Mouse (Mus musculus) large intestine, adult 2 months (tissue): ENCODE measurements around the gene Gm9887. TPM values are rescaled to one million over a fixed set of nuclear protein-coding genes. Genes with fewer than 3 reads are reported as not detected.
"Not testable (repeated sequence)": the region's sequence is repeated elsewhere in the genome, so short reads cannot be mapped to it uniquely, and the experiment has no call there.

ENCODE experiments used
- DNase-seq: peaks from one replicate; pipeline ENCODE4 v3.0.0-alpha.2; 2012; ENCODE audit warnings: low read depth, low spot score
- WGBS: fragments of 180-500 bp; shearing (Covaris S2); methylation state at CpG from one replicate; pipeline ENCODE4 v1.1.7; 2018; 5-methylcytosine and 5-hydroxymethylcytosine counted together
- polyA plus RNA-seq: library from polyadenylated mRNA; depleted of rRNA; stranded (reverse); fragments of >200 nt; gene quantifications from 2 replicates; pipeline ENCODE4 v1.2.3, GENCODE M21; 2012; rRNA removed

The Gm9887 gene
- polyA plus RNA-seq, 1 experiment, result 0.67 TPM

- 3% methylated on average over 32 of the region's 32 CpGs for WGBS
- no peak for DNase-seq
Measured at GRCm38 (mm10) chr12:69363899-69364762, 8.1 kb downstream of the Gm9887 start.

DNA sequence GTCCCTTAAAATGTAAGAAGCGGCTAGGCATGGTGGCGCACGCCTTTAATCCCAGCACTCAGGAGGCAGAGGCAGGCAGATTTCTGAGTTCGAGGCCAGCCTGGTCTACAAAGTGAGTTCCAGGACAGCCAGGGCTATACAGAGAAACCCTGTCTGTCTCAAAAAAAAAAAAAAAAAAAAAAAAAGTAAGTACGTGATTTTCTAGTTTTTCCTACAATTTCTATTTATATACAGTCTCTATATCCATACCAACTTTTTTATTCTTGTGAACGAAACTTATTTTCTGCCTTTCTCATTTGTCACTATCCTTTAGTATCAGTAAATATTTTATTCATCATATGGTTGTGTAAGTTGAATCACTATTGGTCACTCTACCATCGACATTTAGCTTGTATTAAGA, 9.1 kb downstream of the Gm9887 start:
- 95% methylated on average over 7 of the region's 7 CpGs for WGBS
- not testable (repeated sequence) for DNase-seq

GRCm38 (mm10) chr12:69362388-69362787, 9.9 kb downstream of the Gm9887 start:
- WGBS, result 54% methylated on average over 4 of the region's 4 CpGs
- DNase-seq, result no peak

DNA sequence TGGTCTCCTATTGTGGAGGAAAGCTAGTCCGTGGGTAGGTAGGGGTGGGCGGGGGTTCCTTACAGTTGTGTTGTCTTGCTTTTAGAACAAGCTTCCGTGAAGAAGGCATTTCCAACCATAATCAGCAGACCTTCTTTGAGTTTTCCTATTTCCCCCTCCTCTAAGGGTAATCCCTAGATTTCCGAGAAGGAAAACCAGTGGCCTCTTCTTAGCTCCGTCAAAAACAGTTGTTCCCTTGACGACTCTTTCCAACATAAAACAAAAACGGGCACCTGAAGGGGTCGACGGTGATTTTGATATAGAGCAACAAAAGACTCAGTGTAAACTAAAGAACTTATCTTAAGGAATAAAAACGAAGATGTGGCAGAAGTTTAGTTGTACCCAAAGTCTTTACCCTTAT, 10.3 kb downstream of the Gm9887 start:
- DNase-seq, result no peak
- WGBS, result 4% methylated on average over 10 of the region's 10 CpGs

DNA sequence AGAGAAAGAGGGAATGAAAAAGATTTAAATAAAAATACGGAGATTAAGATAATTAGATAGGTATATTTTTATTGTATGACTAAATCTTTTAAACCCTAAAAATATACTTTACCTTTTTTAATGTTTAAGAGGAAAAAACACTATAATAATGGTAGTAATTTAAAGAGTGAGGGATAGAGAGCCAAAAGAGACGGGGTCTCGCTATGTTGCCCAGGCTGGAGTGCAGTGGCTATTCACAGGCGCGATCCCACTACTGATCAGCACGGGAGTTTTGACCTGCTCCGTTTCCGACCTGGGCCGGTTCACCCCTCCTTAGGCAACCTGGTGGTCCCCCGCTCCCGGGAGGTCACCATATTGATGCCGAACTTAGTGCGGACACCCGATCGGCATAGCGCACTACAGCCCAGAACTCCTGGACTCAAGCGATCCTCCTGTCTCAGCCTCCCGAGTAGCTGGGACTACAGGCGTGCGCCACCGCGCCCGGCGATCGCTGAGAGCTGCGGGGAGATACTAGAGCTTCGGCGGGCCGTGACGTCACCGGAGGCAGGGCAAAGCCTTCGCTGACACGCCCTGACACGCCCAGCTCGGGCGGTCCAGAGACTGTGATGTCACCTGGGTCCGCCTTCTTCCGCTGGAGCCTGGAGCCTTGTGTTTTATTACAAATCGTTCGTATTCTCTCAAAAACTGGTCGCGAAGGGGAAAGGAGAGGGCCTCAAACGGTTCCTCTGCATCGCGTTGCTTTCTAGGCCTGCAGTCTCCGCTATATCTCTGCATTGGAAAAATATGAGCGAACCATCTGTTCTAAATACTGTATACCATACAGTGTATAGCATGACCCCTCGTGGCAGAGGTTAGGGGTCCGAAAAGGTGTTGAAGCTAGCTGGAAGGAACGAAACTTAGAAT, 11.0 kb downstream of the Gm9887 start:
- DNase-seq, result peak; percentile 88
- WGBS, result under 1% methylated on average over 43 of the region's 50 CpGs

DNA sequence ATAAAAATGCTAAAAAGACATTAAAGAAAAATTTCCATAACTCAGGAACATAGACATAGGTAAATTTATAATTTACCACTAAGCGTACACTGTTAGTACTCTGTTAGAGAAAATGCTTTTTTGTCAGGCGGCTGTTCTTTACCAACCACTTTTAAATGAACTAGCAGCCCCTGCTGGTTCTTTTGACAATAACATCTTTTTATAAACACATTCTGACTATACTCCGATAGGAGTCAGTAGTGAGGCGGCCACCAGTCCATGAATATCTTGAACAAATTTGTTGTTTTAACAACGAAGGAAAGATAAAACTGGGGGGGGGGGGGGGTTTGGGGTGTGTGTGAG, 11.6 kb downstream of the Gm9887 start:
- DNase-seq, result no peak
- WGBS, result 11% methylated on average over 5 of the region's 5 CpGs

DNA sequence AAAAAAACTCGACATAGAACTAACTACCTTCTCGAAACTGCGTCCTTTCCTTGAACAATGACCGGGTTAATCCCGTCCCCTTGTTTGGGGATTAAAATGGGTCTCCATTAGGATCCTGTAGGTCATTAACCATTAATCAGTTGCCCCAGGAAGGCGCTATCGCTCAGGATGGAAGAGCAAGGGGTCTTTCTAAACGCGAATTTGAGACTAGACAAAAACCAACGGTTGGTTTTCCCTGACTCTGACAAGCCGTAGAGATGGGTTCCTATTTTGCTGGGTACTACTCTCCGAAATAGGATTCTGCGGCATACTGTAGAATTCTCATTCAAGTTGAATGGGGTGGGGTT, 15.0 kb downstream of the Gm9887 start:
- WGBS, result 4% methylated on average over 13 of the region's 13 CpGs
- DNase-seq, result no peak

- under 1% methylated on average over 46 of the region's 50 CpGs for WGBS
- DNase-seq, result peak; percentile 85
Measured at GRCm38 (mm10) chr12:69356546-69357299, 15.5 kb downstream of the Gm9887 start, which contains the start of gene Nemf. Gene Nemf (minus strand): TSS chr12:69357165.

DNA sequence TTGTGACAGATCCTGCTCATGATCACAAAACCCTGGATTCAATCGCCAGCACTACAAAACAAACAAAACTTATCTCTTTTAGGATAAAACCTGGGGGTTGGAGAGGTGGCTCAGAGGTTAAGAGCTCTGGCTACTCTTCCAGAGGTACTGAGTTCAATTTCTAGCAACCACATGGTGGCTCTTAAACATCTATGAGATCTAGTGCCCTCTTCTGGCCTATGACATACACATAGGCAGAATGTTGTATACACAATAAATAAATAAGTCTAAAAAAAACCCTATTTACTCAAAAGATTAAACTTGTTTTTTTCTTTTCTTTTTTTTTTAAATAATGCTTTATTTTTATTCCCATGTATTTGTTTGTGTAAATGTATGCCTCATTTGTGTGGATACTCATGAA, 20.6 kb downstream of the Gm9887 start:
- 71% methylated on average over 1 of the region's 1 CpGs for WGBS
- no peak for DNase-seq

GRCm38 (mm10) chr12:69349928-69350327, 22.3 kb downstream of the Gm9887 start:
- WGBS, result 72% methylated on average over 2 of the region's 2 CpGs
- DNase-seq, result no peak

GRCm38 (mm10) chr12:69333547-69333946, 38.7 kb downstream of the Gm9887 start:
- no peak for DNase-seq
- WGBS, result 83% methylated on average over 2 of the region's 2 CpGs

DNA sequence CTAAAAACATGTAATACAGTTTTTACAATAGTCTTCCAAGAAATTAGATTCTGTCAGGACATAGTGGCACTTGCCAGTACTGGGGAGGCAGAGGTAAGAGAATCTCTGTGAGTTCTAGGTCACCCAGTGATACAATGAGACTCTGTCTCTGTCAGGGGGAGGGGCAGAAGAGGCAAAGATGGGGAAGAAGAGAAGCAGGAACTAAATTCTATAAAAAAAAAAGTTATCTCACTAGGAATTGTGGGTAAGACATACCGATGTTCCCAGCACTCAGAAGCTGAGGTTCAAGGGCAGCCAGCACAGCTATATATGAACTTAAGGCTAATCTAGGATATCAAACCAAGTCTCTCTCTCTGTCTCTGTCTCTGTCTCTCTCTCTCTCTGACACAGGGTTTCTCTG, 40.1 kb downstream of the Gm9887 start:
- no peak for DNase-seq
- WGBS, result 49% methylated on average over 1 of the region's 1 CpGs

DNA sequence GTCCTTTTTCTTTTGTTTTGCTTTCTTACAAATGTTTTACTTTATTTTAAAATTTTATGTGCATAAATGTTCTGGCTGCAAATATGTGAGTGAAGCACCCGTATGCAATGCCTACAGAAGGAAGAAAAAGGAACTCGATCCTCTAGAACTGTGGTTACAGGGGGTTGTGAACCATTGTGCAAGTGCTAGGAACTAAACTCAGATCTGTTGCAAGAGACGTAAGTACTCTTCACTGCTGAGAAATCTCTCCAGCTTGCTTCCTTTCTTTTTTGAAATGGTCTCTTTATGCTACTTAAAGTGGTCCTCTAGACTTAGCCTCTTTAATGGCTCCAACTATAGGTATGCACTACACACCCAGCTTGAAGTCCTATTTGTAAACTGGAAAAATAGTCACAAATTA, 41.1 kb downstream of the Gm9887 start:
- DNase-seq, result no peak
- WGBS, result 89% methylated on average over 3 of the region's 3 CpGs

Other genes starting within 250 kb of the Gm9887 start
- 1,845 and 1,948 TPM in 2 replicates for gene Rps29, start 213.3 kb downstream of the Gm9887 start, polyA plus RNA-seq
- 3.0 and 3.9 TPM in 2 replicates for gene Lrr1, start 203.6 kb downstream of the Gm9887 start, polyA plus RNA-seq
- gene Rpl36al, start 188.4 kb downstream of the Gm9887 start, polyA plus RNA-seq, result 241 and 260 TPM in 2 replicates
- 17.9 and 23.3 TPM in 2 replicates for gene Mgat2, start 188.3 kb downstream of the Gm9887 start, polyA plus RNA-seq
- 3.3 and 3.6 TPM in 2 replicates for gene Gm49383, start 175.4 kb downstream of the Gm9887 start, polyA plus RNA-seq
- 1.4 and 1.7 TPM in 2 replicates for gene Dnaaf2, start 174.0 kb downstream of the Gm9887 start, polyA plus RNA-seq
- gene Gm49384, start 168.2 kb downstream of the Gm9887 start, polyA plus RNA-seq, result 0.25 and 1.1 TPM in 2 replicates
- 6.4 and 6.5 TPM in 2 replicates for gene Pole2, start 144.3 kb downstream of the Gm9887 start, polyA plus RNA-seq
- gene Klhdc1, start 131.3 kb downstream of the Gm9887 start, polyA plus RNA-seq, result 0.41 and 0.56 TPM in 2 replicates
- 13.0 and 13.6 TPM in 2 replicates for gene Klhdc2, start 75.8 kb downstream of the Gm9887 start, polyA plus RNA-seq
- 3.0 and 4.4 TPM in 2 replicates for gene Nemf, start 15.3 kb downstream of the Gm9887 start, polyA plus RNA-seq
- 222 and 263 TPM in 2 replicates for gene Arf6, start 308 bp downstream of the Gm9887 start, polyA plus RNA-seq
- 7.5 and 10.2 TPM in 2 replicates for gene Vcpkmt, start 210.6 kb upstream of the Gm9887 start, polyA plus RNA-seq